Mouse (Mus musculus) lung, postnatal 0 days (tissue): ENCODE results near the gene Chit1. TPM values are rescaled to one million over a fixed set of nuclear protein-coding genes. Genes with fewer than 3 reads are reported as not detected.

Experiments
- ATAC-seq: fragments of 200-750 bp; cut with Nextera tagmentation; 2 replicates; pipeline ENCODE4 v1.8.0; 2017; ENCODE audit warnings: moderate library complexity
- DNase-seq: peaks from one replicate; pipeline ENCODE4 v3.0.0-alpha.2; 2016; ENCODE audit warnings: low spot score
- H3K27ac ChIP-seq: fragments of 300-500 bp; sonication (generic); 2 replicates; pipeline ENCODE4 v1.5.1; 2014; ENCODE audit warnings: antibody characterized with exemption, mild to moderate bottlenecking, low read length, mixed read lengths
- H3K27me3 ChIP-seq: fragments of 300-500 bp; sonication (generic); replicated peaks from 2 replicates; pipeline ENCODE4 v1.6.1; 2014; ENCODE audit warnings: low read length, mixed read lengths; ENCODE audit not compliant: insufficient read depth
- H3K36me3 ChIP-seq: fragments of 300-500 bp; sonication (generic); 2 replicates; pipeline ENCODE4 v1.6.1; 2014; ENCODE audit warnings: low read length, mixed read lengths; ENCODE audit not compliant: insufficient read depth
- H3K4me1 ChIP-seq: fragments of 300-500 bp; sonication (generic); 2 replicates; pipeline ENCODE4 v1.6.1; 2014; ENCODE audit warnings: antibody characterized with exemption, low read depth, low read length, mixed read lengths; ENCODE audit not compliant: insufficient read depth
- H3K4me2 ChIP-seq: fragments of 300-500 bp; sonication (generic); replicated peaks from 2 replicates; pipeline ENCODE4 v1.6.1; 2014; ENCODE audit warnings: low read depth, mild to moderate bottlenecking, low read length, moderate library complexity, mixed read lengths
- H3K4me3 ChIP-seq: fragments of 300-500 bp; sonication (generic); 2 replicates; pipeline ENCODE4 v1.5.1; 2014; ENCODE audit warnings: low read depth, low read length
- H3K9ac ChIP-seq: fragments of 300-500 bp; sonication (generic); replicated peaks from 2 replicates; pipeline ENCODE4 v1.6.1; 2014; ENCODE audit warnings: low read depth, mild to moderate bottlenecking
- H3K9me3 ChIP-seq: fragments of 300-500 bp; sonication (generic); 2 replicates; pipeline ENCODE4 v1.6.1; 2016; ENCODE audit warnings: low read length, mixed read lengths
- CTCF ChIP-seq: IDR thresholded peaks from 2 replicates; pipeline ENCODE4 v1.5.1; 2016; ENCODE audit warnings: antibody characterized with exemption, mild to moderate bottlenecking
- EP300 ChIP-seq: IDR thresholded peaks from 2 replicates; pipeline ENCODE4 v1.6.1; 2016; ENCODE audit warnings: antibody characterized with exemption, mild to moderate bottlenecking, control low read depth
- WGBS: fragments of 180-500 bp; shearing (Covaris S2); extraction: QIAGEN DNeasy Blood & Tissue Kit; methylation state at CpG from one replicate; pipeline ENCODE4 v1.1.7; 2014; 5-methylcytosine and 5-hydroxymethylcytosine counted together
- polyA plus RNA-seq: library from polyadenylated mRNA; unstranded; fragments of >200 nt; fragmentation: Nextera tagmentation; extraction: Ambion mirVana; gene quantifications from 2 replicates; pipeline ENCODE4 v1.2.1, GENCODE M21; 2015

Gene Chit1
- polyA plus RNA-seq, 1 experiment from 2014 or later, result 0.29 TPM

DNA sequence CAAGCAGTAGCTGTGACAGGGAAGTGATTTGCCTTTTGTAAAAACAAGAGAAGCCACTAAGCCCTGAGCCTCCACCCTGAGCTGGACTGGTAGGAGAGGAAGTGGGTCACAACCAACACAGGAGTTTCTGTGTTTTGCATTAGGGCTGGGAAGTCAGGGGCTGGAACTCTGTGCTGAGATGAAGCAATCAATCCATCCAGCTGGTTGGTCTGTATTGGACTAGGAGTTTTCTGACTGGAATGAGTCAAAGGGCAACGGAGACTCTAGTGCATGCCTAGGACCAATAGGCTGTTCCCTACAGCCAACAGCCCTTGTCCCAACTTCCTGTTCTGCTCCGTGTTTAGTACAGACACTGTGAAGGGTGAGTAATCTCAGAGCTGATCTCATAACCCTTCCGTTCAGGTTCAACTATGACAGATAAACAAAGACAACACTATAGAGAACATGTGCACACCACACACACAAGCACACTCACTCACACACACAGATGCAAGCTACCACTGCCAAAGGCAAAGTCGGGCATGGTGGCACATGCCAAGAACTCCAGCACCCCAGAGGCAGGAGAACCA, 45.7 kb upstream of the Chit1 start:
- peaks cover 67% of the 10 kb centered on the region for H3K4me1 ChIP-seq
- H3K27ac ChIP-seq, result peak overlapping the region; percentile 95
- no peak overlapping the region for H3K4me2 ChIP-seq
- H3K27me3 ChIP-seq, result no peaks in the 10 kb centered on the region
- 21% methylated on average over 4 of the region's 4 CpGs for WGBS
- no peaks in the 10 kb centered on the region for H3K9me3 ChIP-seq
- no peak overlapping the region for H3K4me3 ChIP-seq
- H3K9ac ChIP-seq, result no peak overlapping the region
- DNase-seq (peak; percentile 91), ATAC-seq (peak; percentile 43)
- H3K36me3 ChIP-seq, result no peaks in the 10 kb centered on the region
- TF ChIP-seq CTCF (no peak), EP300 (peak; percentile 90)

GRCm38 (mm10) chr1:134066554-134066953, 44.5 kb upstream of the Chit1 start:
- Histone ChIP-seq H3K9me3 (no peaks in the 10 kb centered on the region), H3K4me1 (peaks cover 62% of the 10 kb centered on the region), H3K36me3 (no peaks in the 10 kb centered on the region), H3K4me2 (no peak overlapping the region), H3K27ac (peak overlapping the region; percentile 86), H3K4me3 (no peak overlapping the region), H3K9ac (no peak overlapping the region), H3K27me3 (no peaks in the 10 kb centered on the region)
- ATAC-seq, result no peak
- WGBS, result 38% methylated on average over 3 of the region's 3 CpGs
- no peak for TF ChIP-seq CTCF
- no peak for TF ChIP-seq EP300
- DNase-seq, result no peak

DNA sequence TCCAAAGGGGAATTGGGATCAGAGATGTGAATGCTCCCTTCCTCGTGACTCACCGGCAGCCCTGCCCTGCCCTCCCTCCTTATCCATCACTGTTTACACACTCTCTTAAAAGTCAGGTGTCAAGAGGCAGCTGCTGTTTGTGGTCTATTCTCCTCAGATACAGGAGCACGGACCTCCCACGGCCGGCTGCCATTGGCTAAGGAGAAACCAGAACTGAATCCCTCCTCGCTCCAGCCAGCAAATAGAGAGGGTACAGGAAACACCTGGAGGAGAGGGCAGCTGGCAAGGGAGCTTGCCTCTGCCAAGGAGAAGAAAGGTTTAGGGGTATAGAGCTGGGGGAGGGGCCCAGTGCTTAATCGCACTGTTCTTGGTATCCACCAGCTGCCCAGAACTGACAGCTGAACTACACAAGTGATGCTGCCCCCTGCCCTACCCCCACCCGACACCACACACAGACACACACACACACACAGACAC, 43.9 kb upstream of the Chit1 start:
- 10% methylated on average over 8 of the region's 8 CpGs for WGBS
- H3K27ac ChIP-seq, result peak overlapping the region; percentile 86
- ATAC-seq, result peak; percentile 69
- H3K36me3 ChIP-seq, result no peaks in the 10 kb centered on the region
- no peak overlapping the region for H3K9ac ChIP-seq
- H3K4me2 ChIP-seq, result no peak overlapping the region
- no peak overlapping the region for H3K4me3 ChIP-seq
- peak; percentile 87 for TF ChIP-seq EP300
- TF ChIP-seq CTCF, result no peak
- no peaks in the 10 kb centered on the region for H3K9me3 ChIP-seq
- peaks cover 61% of the 10 kb centered on the region for H3K4me1 ChIP-seq
- DNase-seq, result peak; percentile 96
- no peaks in the 10 kb centered on the region for H3K27me3 ChIP-seq

DNA sequence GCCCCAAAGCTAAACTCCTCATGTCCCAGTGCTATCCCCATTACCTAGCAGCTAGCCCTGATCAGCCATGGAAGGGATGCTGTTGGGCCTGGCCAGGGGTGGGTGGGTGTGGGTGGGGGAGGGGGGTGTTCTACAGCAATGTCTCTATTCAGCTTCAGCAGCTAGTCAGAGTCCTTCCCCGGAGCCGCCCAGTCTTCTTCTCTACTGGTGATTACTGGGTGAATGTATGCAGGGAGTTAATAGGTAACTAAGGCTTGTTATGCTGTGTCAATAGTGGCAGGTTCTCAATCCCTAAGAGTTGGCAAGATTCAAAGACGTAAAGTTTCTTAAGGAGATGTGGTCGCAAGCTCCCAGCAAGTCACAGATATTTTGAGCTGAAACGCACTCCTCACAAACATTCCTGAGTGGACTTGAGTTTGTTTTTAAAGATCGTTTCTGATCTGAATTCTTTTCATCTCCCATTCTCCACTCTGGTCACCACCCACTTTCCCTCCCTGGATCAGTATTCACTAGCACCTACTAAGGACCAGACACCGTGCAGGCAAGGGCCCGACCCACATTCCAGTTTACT, 40.9 kb upstream of the Chit1 start:
- H3K9me3 ChIP-seq, result no peaks in the 10 kb centered on the region
- H3K9ac ChIP-seq, result no peak overlapping the region
- H3K4me1 ChIP-seq, result peaks cover 45% of the 10 kb centered on the region; the same call in 1 of the 2 replicates
- peak; percentile 90 for TF ChIP-seq EP300
- no peak for TF ChIP-seq CTCF
- H3K27ac ChIP-seq, result peak overlapping the region; percentile 92
- H3K36me3 ChIP-seq, result peaks cover 8% of the 10 kb centered on the region
- no peak overlapping the region for H3K4me3 ChIP-seq
- WGBS, result 48% methylated on average over 8 of the region's 8 CpGs
- peak overlapping the region; percentile 11; the same call in 1 of the 2 replicates for H3K4me2 ChIP-seq
- no peaks in the 10 kb centered on the region for H3K27me3 ChIP-seq
- DNase-seq (peak; percentile 89), ATAC-seq (peak; percentile 40)

DNA sequence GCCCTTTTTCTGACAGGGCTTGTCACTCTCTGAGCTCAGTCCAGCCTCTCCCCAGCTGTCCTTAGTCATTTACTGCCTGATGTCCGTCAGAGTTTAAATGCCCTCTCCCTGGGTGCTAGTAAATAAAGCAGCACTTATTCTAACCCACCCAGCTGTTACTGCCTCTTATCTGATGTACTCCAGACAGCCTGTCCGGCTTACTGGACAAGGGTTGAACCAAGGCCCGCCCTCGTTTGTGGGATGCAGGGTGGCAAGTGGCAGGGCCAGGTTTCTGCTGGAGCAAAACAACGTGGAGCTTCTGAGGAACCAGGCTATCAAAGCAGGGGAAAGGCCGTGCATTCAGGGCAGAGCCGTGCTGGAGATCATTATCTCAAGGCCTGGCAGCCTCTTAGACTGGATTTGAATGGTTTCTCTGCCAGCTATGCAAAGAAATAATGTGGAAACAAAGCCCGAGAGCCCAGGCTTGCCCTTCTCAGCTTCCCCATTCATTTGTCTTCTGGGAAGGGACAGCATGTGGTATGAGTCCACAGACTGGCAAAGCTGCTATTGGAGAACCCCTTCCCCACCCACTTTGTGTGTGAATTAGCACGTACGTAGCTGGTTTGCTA, 39.5 kb upstream of the Chit1 start:
- Histone ChIP-seq H3K4me1 (peaks cover 41% of the 10 kb centered on the region), H3K36me3 (peaks cover 21% of the 10 kb centered on the region), H3K4me2 (no peak overlapping the region), H3K9ac (no peak overlapping the region), H3K4me3 (no peak overlapping the region), H3K27me3 (no peaks in the 10 kb centered on the region), H3K27ac (peak overlapping the region; percentile 92), H3K9me3 (no peaks in the 10 kb centered on the region)
- peak; percentile 69 for ATAC-seq
- DNase-seq, result peak; percentile 92
- 24% methylated on average over 10 of the region's 10 CpGs for WGBS
- TF ChIP-seq CTCF, result no peak
- TF ChIP-seq EP300, result peak; percentile 95

DNA sequence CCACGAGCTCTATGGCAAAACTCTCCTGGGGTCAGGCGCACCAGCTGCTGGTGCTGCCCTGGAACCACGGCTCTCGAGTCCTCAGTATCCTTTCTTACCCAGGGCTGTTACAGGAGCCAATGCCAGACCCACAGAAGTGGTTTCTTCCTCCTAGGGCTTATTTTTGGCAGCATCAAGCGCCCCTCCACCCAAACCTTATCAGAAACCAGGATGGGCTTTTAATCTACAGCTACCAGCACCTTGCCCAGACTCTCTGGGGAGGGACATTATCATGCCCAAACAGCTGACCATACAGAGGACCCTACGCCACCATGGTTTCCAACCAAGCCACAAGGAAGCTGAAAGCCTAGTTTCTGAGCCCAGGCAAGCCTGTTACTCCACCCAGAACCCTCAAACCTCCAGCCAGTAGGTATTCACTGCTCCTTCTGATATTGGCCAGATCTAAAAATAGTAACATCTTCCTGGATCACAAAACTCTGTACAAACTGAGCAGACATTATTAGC, 37.9 kb upstream of the Chit1 start:
- H3K4me1 ChIP-seq, result peaks cover 33% of the 10 kb centered on the region
- ATAC-seq (no peak), DNase-seq (no peak)
- 55% methylated on average over 6 of the region's 6 CpGs for WGBS
- peak overlapping the region; percentile 14; the same call in 1 of the 2 replicates for H3K4me2 ChIP-seq
- peak overlapping the region; percentile 92 for H3K27ac ChIP-seq
- no peak for TF ChIP-seq EP300
- no peak for TF ChIP-seq CTCF
- H3K27me3 ChIP-seq, result no peaks in the 10 kb centered on the region
- no peak overlapping the region for H3K9ac ChIP-seq
- no peaks in the 10 kb centered on the region for H3K9me3 ChIP-seq
- peaks cover 30% of the 10 kb centered on the region for H3K36me3 ChIP-seq
- H3K4me3 ChIP-seq, result no peak overlapping the region
